In the genomic region with DNA sequence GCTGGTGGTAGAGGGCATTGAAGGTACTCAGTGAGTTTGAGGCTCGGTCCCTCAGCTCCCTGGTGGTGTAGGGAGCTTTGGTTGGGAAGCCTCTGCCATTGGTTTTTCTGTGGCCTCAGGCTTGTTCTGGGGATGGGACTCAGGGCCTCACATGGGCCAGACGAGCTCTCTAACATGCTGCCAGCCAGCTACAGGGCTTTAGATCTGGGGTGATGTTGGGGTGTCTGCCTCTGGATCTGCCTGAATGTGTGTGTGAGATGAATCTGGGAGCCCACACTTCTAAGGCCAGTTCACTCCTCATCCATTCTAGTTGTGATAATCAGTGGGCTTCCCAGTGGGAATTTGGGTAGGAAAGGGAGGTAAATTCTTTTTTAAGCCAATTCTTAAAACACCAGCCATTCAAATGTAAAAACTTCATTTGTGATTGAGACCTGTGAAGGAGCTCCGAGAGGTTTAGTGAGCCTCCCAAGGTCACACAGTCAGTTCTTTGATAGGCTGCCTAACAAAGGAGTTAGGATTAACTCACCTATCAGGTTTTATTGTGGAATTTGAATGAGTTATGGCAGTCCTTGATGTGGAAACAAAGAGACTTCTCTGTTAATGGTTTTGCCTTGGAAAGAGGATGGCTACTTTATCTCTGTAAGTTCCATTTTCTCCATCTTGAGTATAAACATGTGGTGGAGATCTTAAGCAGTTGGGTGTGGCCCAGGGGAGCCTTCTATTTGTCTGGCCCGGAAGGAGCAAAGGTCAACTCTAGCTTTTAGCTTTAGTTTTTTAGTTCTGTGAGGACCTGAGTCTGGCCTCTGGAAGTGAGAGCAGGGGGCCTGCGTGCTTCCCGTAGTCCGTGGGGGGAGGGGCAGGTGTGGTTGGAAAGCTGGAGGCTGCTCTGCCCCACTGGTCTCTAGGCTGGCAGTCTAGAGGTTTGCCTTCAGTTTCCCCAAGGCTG, we compare ENCODE assay signal across 16 mouse cellular contexts. TPM values are rescaled to one million over a fixed set of nuclear protein-coding genes. Genes with fewer than 3 reads are reported as not detected.
DNase-seq lines count a peak whose midpoint lies in the region; ATAC-seq lines count a peak whose summit lies in the region.
"Had no signal": no experiment of that assay in that cellular context is flagged by ENCODE, and none has a peak within 500 bp of the region (broad histone marks: within the 10 kb centered on the region; RNA-seq: fewer than 3 reads in every experiment).

No protein-coding gene starts in this region.

- peaks cover 100% of the 10 kb centered on the region for H3K4me1 ChIP-seq in heart, embryonic 13.5 days
- peaks cover 72% of the 10 kb centered on the region for H3K4me1 ChIP-seq in intestine, embryonic 16.5 days (ENCODE audit: control insufficient read depth, insufficient read depth, low read length)
- peaks cover 98% of the 10 kb centered on the region for H3K4me1 ChIP-seq in limb, embryonic 12.5 days (replicated peaks)
- peaks cover 36% of the 10 kb centered on the region for H3K4me1 ChIP-seq in neural tube, embryonic 15.5 days

- H3K9ac ChIP-seq in heart, embryonic 13.5 days, result no peak overlapping the region
- no peak overlapping the region for H3K9ac ChIP-seq in intestine, embryonic 16.5 days (ENCODE audit: low read depth, low read length)
- 0 out of 2 replicates have a peak overlapping the region, but pooled peaks have one; percentile 4 for H3K9ac ChIP-seq in limb, embryonic 12.5 days (replicated peaks)
- no peak overlapping the region for H3K9ac ChIP-seq in neural tube, embryonic 15.5 days (replicated peaks)
- H3K9ac ChIP-seq: forebrain, postnatal 0 days; hindbrain, embryonic 12.5 days; liver, embryonic 13.5 days; midbrain, embryonic 15.5 days had no signal

- no peak overlapping the region for H3K4me3 ChIP-seq in heart, embryonic 13.5 days
- H3K4me3 ChIP-seq in intestine, embryonic 16.5 days (ENCODE audit: low read length), result no peak overlapping the region
- H3K4me3 ChIP-seq in limb, embryonic 12.5 days (replicated peaks), result no peak overlapping the region
- H3K4me3 ChIP-seq in neural tube, embryonic 15.5 days (replicated peaks), result no peak overlapping the region
- H3K4me3 ChIP-seq: hindbrain, embryonic 12.5 days; liver, embryonic 13.5 days; midbrain, embryonic 15.5 days had no signal

- H3K36me3 ChIP-seq in heart, embryonic 13.5 days, result no peaks in the 10 kb centered on the region
- H3K36me3 ChIP-seq in intestine, embryonic 16.5 days (ENCODE audit: control insufficient read depth, insufficient read depth, low read length), result no peaks in the 10 kb centered on the region
- no peaks in the 10 kb centered on the region for H3K36me3 ChIP-seq in limb, embryonic 12.5 days
- H3K36me3 ChIP-seq in neural tube, embryonic 15.5 days, result no peaks in the 10 kb centered on the region
- H3K36me3 ChIP-seq: hindbrain, embryonic 12.5 days; liver, embryonic 13.5 days; midbrain, embryonic 15.5 days had no signal

- intact Hi-C loops in heart, postnatal 36 days (cut with DNase I), result no loop called here

- no peak for ATAC-seq in heart, embryonic 13.5 days (ENCODE audit: extremely low read depth, insufficient number of reproducible peaks, low FRiP score, low TSS enrichment)
- peak; percentile 53 for ATAC-seq in intestine, embryonic 16.5 days
- no peak for ATAC-seq in limb, embryonic 12.5 days (ENCODE audit: insufficient number of reproducible peaks, insufficient read depth, low FRiP score, low TSS enrichment, low read depth)
- ATAC-seq in neural tube, embryonic 15.5 days (ENCODE audit: low FRiP score), result no peak
- ATAC-seq: forebrain, postnatal 0 days; midbrain, embryonic 15.5 days had no signal

- no peaks in the 10 kb centered on the region for H3K27me3 ChIP-seq in heart, embryonic 13.5 days (replicated peaks)
- H3K27me3 ChIP-seq in intestine, embryonic 16.5 days (replicated peaks; ENCODE audit: control insufficient read depth, insufficient read depth, low read length), result no peaks in the 10 kb centered on the region
- H3K27me3 ChIP-seq in limb, embryonic 12.5 days, result no peaks in the 10 kb centered on the region
- H3K27me3 ChIP-seq in neural tube, embryonic 15.5 days (replicated peaks), result no peaks in the 10 kb centered on the region
- H3K27me3 ChIP-seq: hindbrain, embryonic 12.5 days; midbrain, embryonic 15.5 days had no signal

- no peaks in the 10 kb centered on the region for H3K9me3 ChIP-seq in heart, embryonic 13.5 days
- no peaks in the 10 kb centered on the region for H3K9me3 ChIP-seq in intestine, embryonic 16.5 days (ENCODE audit: control insufficient read depth, low read length)
- no peaks in the 10 kb centered on the region for H3K9me3 ChIP-seq in limb, embryonic 12.5 days
- H3K9me3 ChIP-seq in neural tube, embryonic 15.5 days (replicated peaks), result no peaks in the 10 kb centered on the region
- H3K9me3 ChIP-seq: hindbrain, embryonic 12.5 days; liver, embryonic 13.5 days; midbrain, embryonic 15.5 days had no signal

- 28% methylated on average over 7 of the region's 7 CpGs for WGBS in heart, embryonic 13.5 days
- WGBS in intestine, embryonic 16.5 days, result 27% methylated on average over 7 of the region's 7 CpGs
- 12% methylated on average over 7 of the region's 7 CpGs for WGBS in limb, embryonic 12.5 days
- WGBS in neural tube, embryonic 15.5 days, result 18% methylated on average over 7 of the region's 7 CpGs

- H3K4me2 ChIP-seq in heart, embryonic 13.5 days, result no peak overlapping the region
- H3K4me2 ChIP-seq in intestine, embryonic 16.5 days (ENCODE audit: low read depth, low read length), result no peak overlapping the region
- no peak overlapping the region for H3K4me2 ChIP-seq in limb, embryonic 12.5 days
- no peak overlapping the region for H3K4me2 ChIP-seq in neural tube, embryonic 15.5 days
- H3K4me2 ChIP-seq: hindbrain, embryonic 12.5 days; liver, embryonic 13.5 days; midbrain, embryonic 15.5 days had no signal

- H3K27ac ChIP-seq in heart, embryonic 13.5 days (replicated peaks), result 0 out of 2 replicates have a peak overlapping the region, but pooled peaks have one; percentile 21
- peak overlapping the region; percentile 22; the same call in 1 of the 2 replicates for H3K27ac ChIP-seq in intestine, embryonic 16.5 days (ENCODE audit: low read length)
- no peak overlapping the region for H3K27ac ChIP-seq in limb, embryonic 12.5 days
- no peak overlapping the region for H3K27ac ChIP-seq in neural tube, embryonic 15.5 days (replicated peaks)
- H3K27ac ChIP-seq: hindbrain, embryonic 12.5 days; liver, embryonic 13.5 days; midbrain, embryonic 15.5 days had no signal

- no peak for DNase-seq in heart, postnatal 36 days
- peak; percentile 90 for DNase-seq in WW6 (ENCODE audit: low read depth, low spot score)
- no peak for DNase-seq in layer of hippocampus, adult 18-20 months (ENCODE audit: low spot score in 2 of 2)
- no peak for DNase-seq in thymus, postnatal 4 days
- DNase-seq: adrenal gland, postnatal 10 days; cerebellum, postnatal 36 days; forebrain, postnatal 0 days; liver, embryonic 13.5 days; retina, postnatal 1 day; thymus, postnatal 25 days had no signal

RNA-seq across cellular contexts. Expression of a gene that starts 12.0 kb away (rescaled TPM):
- polyA plus RNA-seq in heart, embryonic 13.5 days (2015; fragmentation: Nextera tagmentation; extraction: Ambion mirVana), result 25.2 and 29.3 TPM in 2 replicates
- 100 to 1,000 TPM; 157 to 186 TPM for total RNA-seq in heart, postnatal 36 days (2021)
- polyA plus RNA-seq in intestine, embryonic 16.5 days (2015; fragmentation: Nextera tagmentation; extraction: Ambion mirVana), result 9.5 and 10.9 TPM in 2 replicates
- polyA plus RNA-seq in limb, embryonic 12.5 days (2016; fragmentation: Nextera tagmentation; extraction: Ambion mirVana), result 28.7 and 43.6 TPM in 2 replicates
- total RNA-seq in layer of hippocampus, adult 18-20 months (2021), result 10 to 100 TPM; 22.6 to 25.3 TPM
- 14.4 and 15.9 TPM in 2 replicates for polyA plus RNA-seq in neural tube, embryonic 15.5 days (2015; fragmentation: Nextera tagmentation; extraction: Ambion mirVana)

Comparison
In these comparisons a context has a peak if more than half of its experiments do, and no peak if none do; other contexts are left out.
1. H3K27ac ChIP-seq: peak in heart, embryonic 13.5 days (single experiment) and intestine, embryonic 16.5 days (single experiment); none in limb, embryonic 12.5 days (single experiment) and neural tube, embryonic 15.5 days (single experiment).